Mouse (Mus musculus) heart, embryonic 15.5 days (tissue): ENCODE data around the gene Iqgap2. TPM values are rescaled to one million over a fixed set of nuclear protein-coding genes. Genes with fewer than 3 reads are reported as not detected.

ENCODE experiments used
- ATAC-seq: fragments of 200-750 bp; cut with Nextera tagmentation; replicated peaks from 2 replicates; pipeline ENCODE4 v1.8.0; 2017; ENCODE audit warnings: low read depth, moderate TSS enrichment; ENCODE audit not compliant: insufficient number of reproducible peaks, insufficient read depth, low FRiP score
- H3K27ac ChIP-seq: fragments of 300-500 bp; sonication (generic); 2 replicates; pipeline ENCODE4 v1.5.1; 2015; ENCODE audit warnings: mild to moderate bottlenecking, inconsistent platforms
- H3K27me3 ChIP-seq: fragments of 300-500 bp; sonication (generic); 2 replicates; pipeline ENCODE4 v1.6.1; 2015; ENCODE audit warnings: inconsistent platforms
- H3K36me3 ChIP-seq: fragments of 300-500 bp; sonication (generic); 2 replicates; pipeline ENCODE4 v1.6.1; 2015; ENCODE audit warnings: mild to moderate bottlenecking, inconsistent platforms
- H3K4me1 ChIP-seq: fragments of 300-500 bp; sonication (generic); replicated peaks from 2 replicates; pipeline ENCODE4 v1.6.1; 2015; ENCODE audit warnings: inconsistent platforms
- H3K4me2 ChIP-seq: fragments of 300-500 bp; sonication (generic); 2 replicates; pipeline ENCODE4 v1.6.1; 2015; ENCODE audit warnings: inconsistent platforms, mild to moderate bottlenecking, moderate library complexity
- H3K4me3 ChIP-seq: fragments of 300-500 bp; sonication (generic); 2 replicates; pipeline ENCODE4 v1.5.1; 2015; ENCODE audit warnings: mild to moderate bottlenecking, inconsistent platforms
- H3K9ac ChIP-seq: fragments of 300-500 bp; sonication (generic); 2 replicates; pipeline ENCODE4 v1.6.1; 2015; ENCODE audit warnings: mild to moderate bottlenecking, inconsistent platforms
- H3K9me3 ChIP-seq: fragments of 300-500 bp; sonication (generic); replicated peaks from 2 replicates; pipeline ENCODE4 v1.6.1; 2016; ENCODE audit warnings: inconsistent platforms
- WGBS: fragments of 180-500 bp; shearing (Covaris S2); methylation state at CpG from one replicate; pipeline ENCODE4 v1.1.7; 2015; ENCODE audit warnings: mixed read lengths; 5-methylcytosine and 5-hydroxymethylcytosine counted together
- polyA plus RNA-seq: library from polyadenylated mRNA; unstranded; fragments of >200 nt; fragmentation: Nextera tagmentation; extraction: Ambion mirVana; gene quantifications from 2 replicates; pipeline ENCODE4 v1.2.1, GENCODE M21; 2015

Iqgap2 gene
- polyA plus RNA-seq, 1 experiment from 2014 or later = 2.4 TPM

DNA sequence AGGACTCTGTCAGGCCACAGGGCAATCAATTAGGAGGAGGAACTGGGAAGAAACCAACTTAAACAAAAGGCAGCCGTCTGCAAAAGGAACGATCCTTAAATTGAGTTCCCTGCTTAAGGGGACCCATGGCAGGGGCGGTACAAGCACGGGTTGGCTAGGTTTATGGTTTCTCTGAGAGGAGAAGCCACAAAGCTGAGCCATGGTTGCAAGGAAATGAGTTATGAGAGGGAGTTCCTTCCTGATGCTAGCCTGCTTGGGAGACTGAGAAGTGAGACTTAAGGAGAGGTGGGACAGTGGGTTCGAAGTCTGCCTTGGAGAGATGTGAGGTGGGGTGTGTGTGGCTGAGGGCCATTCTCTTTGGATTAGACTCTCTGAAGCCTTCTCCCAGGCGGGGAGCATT is 193.8 kb downstream of the Iqgap2 start:
- H3K27ac ChIP-seq = no peak overlapping the region
- WGBS = 56% methylated on average over 6 of the region's 6 CpGs

GRCm38 (mm10) chr13:95696654-95697163 is 195.0 kb downstream of the Iqgap2 start, which contains the start of gene F2rl2:
Gene F2rl2, plus strand, starts transcription at chr13:95696853.
- Histone ChIP-seq H3K4me3 (no peak within 1 kb of the TSS), H3K9me3 (no peaks in the 10 kb centered on the region), H3K4me2 (no peak within 1 kb of the TSS), H3K4me1 (peaks cover 5% of the 10 kb centered on the region; the same call in 1 of the 2 replicates), H3K27me3 (no peaks in the 10 kb centered on the region), H3K9ac (no peak within 1 kb of the TSS), H3K27ac (no peak within 1 kb of the TSS), H3K36me3 (no peaks in the 10 kb centered on the region)
- ATAC-seq = no peak
- 52% methylated on average over 4 of the region's 4 CpGs for WGBS

More for the DNA sequence above, 193.8 kb downstream of the Iqgap2 start:
- Histone ChIP-seq H3K4me2 (no peak overlapping the region), H3K9me3 (no peaks in the 10 kb centered on the region), H3K4me1 (peaks cover 5% of the 10 kb centered on the region; the same call in 1 of the 2 replicates), H3K4me3 (no peak overlapping the region), H3K36me3 (no peaks in the 10 kb centered on the region), H3K27me3 (no peaks in the 10 kb centered on the region), H3K9ac (no peak overlapping the region)
- no peak for ATAC-seq

GRCm38 (mm10) chr13:95696120-95696653 is 195.5 kb downstream of the Iqgap2 start:
- Histone ChIP-seq H3K27ac (no peak overlapping the region), H3K4me3 (no peak overlapping the region), H3K36me3 (no peaks in the 10 kb centered on the region), H3K9ac (no peak overlapping the region), H3K4me1 (peaks cover 5% of the 10 kb centered on the region; the same call in 1 of the 2 replicates), H3K4me2 (no peak overlapping the region), H3K27me3 (no peaks in the 10 kb centered on the region), H3K9me3 (no peaks in the 10 kb centered on the region)
- 94% methylated on average over 9 of the region's 9 CpGs for WGBS
- ATAC-seq = no peak

DNA sequence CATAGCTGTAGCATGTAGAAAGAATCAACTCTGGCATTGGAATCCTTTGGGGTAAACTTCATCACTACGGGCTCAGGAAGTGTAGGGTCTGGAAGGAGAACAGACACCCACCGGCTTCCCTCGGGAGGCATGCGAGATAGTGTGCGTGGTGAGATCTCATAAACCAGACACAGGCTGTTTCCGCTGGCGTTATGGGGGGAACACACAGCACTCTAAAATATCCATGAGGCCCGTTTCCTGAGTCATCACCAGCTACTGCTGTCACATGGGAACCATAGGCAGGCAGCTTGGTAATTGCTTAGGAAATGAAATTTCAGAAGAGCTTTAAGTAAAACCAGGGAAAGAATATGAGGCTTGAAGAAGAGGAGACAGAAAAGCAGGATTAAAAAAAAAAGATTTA is 199.5 kb downstream of the Iqgap2 start:
- Histone ChIP-seq H3K4me2 (no peak overlapping the region), H3K4me3 (no peak overlapping the region), H3K9ac (no peak overlapping the region), H3K27ac (no peak overlapping the region), H3K9me3 (no peaks in the 10 kb centered on the region), H3K27me3 (no peaks in the 10 kb centered on the region), H3K4me1 (no peaks in the 10 kb centered on the region; the same call in 1 of the 2 replicates), H3K36me3 (no peaks in the 10 kb centered on the region)
- WGBS = 49% methylated on average over 8 of the region's 8 CpGs
- no peak for ATAC-seq

DNA sequence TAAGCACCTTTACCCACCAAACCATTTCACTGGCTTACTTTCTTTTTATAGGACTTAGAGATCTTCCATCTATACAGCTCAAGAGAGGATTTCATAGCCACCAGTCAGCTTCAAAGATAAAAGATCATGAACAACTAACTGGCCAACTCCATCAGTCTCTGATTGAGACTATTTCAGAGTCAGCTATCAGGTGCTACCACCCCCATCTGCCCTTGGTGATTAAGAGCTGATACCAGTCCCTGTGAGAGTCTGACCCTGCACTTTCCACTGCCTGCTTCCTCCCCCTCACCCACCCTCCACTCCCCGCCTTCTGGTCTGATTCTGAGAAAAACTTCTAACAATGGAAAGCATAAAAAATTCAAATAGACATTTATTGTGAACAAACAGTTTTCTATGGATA is 203.1 kb downstream of the Iqgap2 start:
- Histone ChIP-seq H3K9me3 (no peaks in the 10 kb centered on the region), H3K36me3 (no peaks in the 10 kb centered on the region), H3K9ac (no peak overlapping the region), H3K27me3 (no peaks in the 10 kb centered on the region), H3K4me2 (no peak overlapping the region), H3K27ac (no peak overlapping the region), H3K4me1 (no peaks in the 10 kb centered on the region; the same call in 1 of the 2 replicates), H3K4me3 (no peak overlapping the region)
- 62% methylated on average over 1 of the region's 1 CpGs for WGBS
- ATAC-seq = no peak

DNA sequence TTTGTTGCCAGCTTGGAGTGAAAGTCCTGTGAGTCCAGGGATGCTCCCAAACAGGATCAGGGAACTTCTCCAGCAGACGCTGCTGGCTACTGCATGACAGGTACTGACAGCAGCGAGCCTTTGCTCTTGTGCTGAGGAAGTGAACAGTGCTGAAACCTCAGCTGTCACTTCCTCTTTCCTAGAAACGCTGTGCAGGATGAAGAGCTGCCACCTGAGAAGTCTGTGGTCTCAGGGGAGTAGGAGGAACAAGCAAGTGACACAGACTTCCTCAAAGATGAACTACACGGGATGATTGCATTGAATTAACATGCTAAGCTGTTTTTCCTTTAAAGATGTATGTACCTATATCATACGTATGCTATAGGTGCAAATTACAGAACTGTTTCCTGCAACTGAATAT is 206.0 kb downstream of the Iqgap2 start:
- no peaks in the 10 kb centered on the region for H3K36me3 ChIP-seq
- H3K9ac ChIP-seq = no peak overlapping the region
- H3K4me3 ChIP-seq = no peak overlapping the region
- no peaks in the 10 kb centered on the region for H3K4me1 ChIP-seq
- ATAC-seq = no peak
- H3K27me3 ChIP-seq = no peaks in the 10 kb centered on the region
- 48% methylated on average over 5 of the region's 5 CpGs for WGBS
- no peaks in the 10 kb centered on the region for H3K9me3 ChIP-seq
- no peak overlapping the region for H3K4me2 ChIP-seq
- no peak overlapping the region for H3K27ac ChIP-seq

- Histone ChIP-seq H3K9ac (no peak overlapping the region), H3K4me2 (no peak overlapping the region), H3K36me3 (no peaks in the 10 kb centered on the region), H3K9me3 (no peaks in the 10 kb centered on the region), H3K27ac (no peak overlapping the region), H3K27me3 (no peaks in the 10 kb centered on the region), H3K4me1 (no peaks in the 10 kb centered on the region), H3K4me3 (no peak overlapping the region)
- WGBS = 87% methylated on average over 9 of the region's 9 CpGs
- no peak for ATAC-seq
Measured at GRCm38 (mm10) chr13:95684656-95685244, 207.0 kb downstream of the Iqgap2 start.

- Histone ChIP-seq H3K4me3 (no peak overlapping the region), H3K4me2 (no peak overlapping the region), H3K9ac (no peak overlapping the region), H3K4me1 (no peaks in the 10 kb centered on the region), H3K9me3 (no peaks in the 10 kb centered on the region), H3K36me3 (no peaks in the 10 kb centered on the region), H3K27me3 (no peaks in the 10 kb centered on the region), H3K27ac (no peak overlapping the region)
- 48% methylated on average over 4 of the region's 4 CpGs for WGBS
- peak; percentile 55; the same call in 1 of the 2 replicates for ATAC-seq
Measured at GRCm38 (mm10) chr13:95679491-95679941, 212.2 kb downstream of the Iqgap2 start.

- Histone ChIP-seq H3K27me3 (no peaks in the 10 kb centered on the region), H3K4me1 (no peaks in the 10 kb centered on the region), H3K4me2 (no peak overlapping the region), H3K36me3 (no peaks in the 10 kb centered on the region), H3K4me3 (no peak overlapping the region), H3K9me3 (no peaks in the 10 kb centered on the region), H3K27ac (no peak overlapping the region), H3K9ac (no peak overlapping the region)
- ATAC-seq = no peak
- WGBS = 68% methylated on average over 5 of the region's 5 CpGs
Measured at GRCm38 (mm10) chr13:95679078-95679477, 212.6 kb downstream of the Iqgap2 start.

- no peak for ATAC-seq
- 64% methylated on average over 7 of the region's 7 CpGs for whole genome bisulfite sequencing
- no peak overlapping the region; the same call in 1 of the 2 replicates for H3K27ac ChIP-seq
- H3K27me3 ChIP-seq = no peaks in the 10 kb centered on the region
- no peaks in the 10 kb centered on the region for H3K9me3 ChIP-seq
- H3K4me2 ChIP-seq = no peak overlapping the region
- no peaks in the 10 kb centered on the region for H3K36me3 ChIP-seq
- H3K9ac ChIP-seq = no peak overlapping the region
- peaks cover 11% of the 10 kb centered on the region for H3K4me1 ChIP-seq
- H3K4me3 ChIP-seq = no peak overlapping the region
Measured at GRCm38 (mm10) chr13:95672372-95672771, 219.3 kb downstream of the Iqgap2 start.

DNA sequence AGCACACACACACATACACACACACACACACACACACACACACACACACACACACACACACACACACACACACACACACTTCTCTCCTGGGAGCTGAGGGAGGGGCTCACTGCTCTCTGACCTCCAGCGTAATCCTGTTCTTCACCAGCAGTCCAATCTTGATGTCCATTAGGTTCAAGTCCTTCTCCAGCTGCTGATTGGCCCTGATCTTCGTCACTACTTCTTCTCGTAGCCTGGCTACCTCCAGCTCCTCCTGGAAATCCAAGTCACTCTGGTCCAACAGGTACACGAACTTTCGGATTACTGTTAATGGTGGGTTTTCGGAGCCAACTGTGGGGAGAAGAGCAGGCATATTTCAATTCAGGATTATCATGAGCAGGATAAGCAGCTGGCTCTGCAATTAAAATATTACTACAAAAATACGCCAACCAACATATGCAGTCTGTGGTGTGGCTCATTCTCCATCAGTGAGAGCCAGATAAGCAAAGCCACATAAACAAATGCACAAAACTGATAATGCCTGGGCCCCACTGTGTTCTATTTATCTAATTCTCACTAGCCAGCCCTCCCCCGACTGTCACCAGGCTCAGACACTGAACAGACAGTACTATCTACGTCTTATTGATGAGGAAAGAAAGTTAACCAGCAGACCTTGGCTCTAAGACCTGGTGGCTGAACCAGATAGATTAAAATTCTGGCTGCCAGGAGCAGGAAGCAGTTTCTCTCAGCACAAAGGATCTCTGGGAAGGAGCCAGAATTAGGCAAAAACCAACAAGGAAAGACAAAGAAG is 220.4 kb downstream of the Iqgap2 start:
- H3K36me3 ChIP-seq = no peaks in the 10 kb centered on the region
- H3K4me1 ChIP-seq = peaks cover 11% of the 10 kb centered on the region
- no peak overlapping the region for H3K9ac ChIP-seq
- H3K27ac ChIP-seq = no peak overlapping the region
- no peak overlapping the region for H3K4me2 ChIP-seq
- ATAC-seq = peak; percentile 80
- H3K27me3 ChIP-seq = no peaks in the 10 kb centered on the region
- H3K4me3 ChIP-seq = no peak overlapping the region
- no peaks in the 10 kb centered on the region for H3K9me3 ChIP-seq
- 46% methylated on average over 9 of the region's 9 CpGs for WGBS
